Mouse (Mus musculus) CH12.LX (cell line): ENCODE results near the gene Atp5d.

Experiments
- CTCF ChIP-seq, 2 experiments: IDR thresholded peaks in 1 of 2; conservative IDR thresholded peaks in 1 of 2; 2 replicates each; pipeline ENCODE4 v1.5.1; 2011 to 2012; ENCODE audit warnings: low read depth in 2 of 2, low read length in 2 of 2, improper control_type of control experiment in 1 of 2, inconsistent platforms in 1 of 2, mild to moderate bottlenecking in 1 of 2, moderate library complexity in 1 of 2
- ELF1 ChIP-seq: IDR thresholded peaks from 2 replicates; pipeline ENCODE4 v1.6.1; 2014; ENCODE audit warnings: low read depth, mild to moderate bottlenecking, inconsistent platforms, low read length, improper control_type of control experiment
- HCFC1 ChIP-seq: IDR thresholded peaks from 2 replicates; pipeline ENCODE4 v1.6.1; 2012; ENCODE audit warnings: low read depth, mild to moderate bottlenecking, inconsistent platforms, low read length, improper control_type of control experiment
- KAT2A ChIP-seq: IDR thresholded peaks from 2 replicates; pipeline ENCODE4 v1.6.1; 2012; ENCODE audit warnings: low read length, improper control_type of control experiment, inconsistent platforms; ENCODE audit not compliant: insufficient replicate concordance

GRCm38 (mm10) chr10:80173955-80174640 is 35.7 kb downstream of the Atp5d start:
- TF ChIP-seq HCFC1 (no peak), CTCF (conservative IDR thresholded peaks at IDR 0.05 in 1 of 2, IDR thresholded peaks at IDR 0.05 in 1 of 2; ENCODE audit: low read depth in 2 of 2, low read length in 2 of 2) (no peak), ELF1 (no peak), KAT2A (no peak)
